Mouse (Mus musculus) forebrain, postnatal 0 days (tissue): Measurements from ENCODE around the gene Nqo2. TPM values are rescaled to one million over a fixed set of nuclear protein-coding genes. Genes with fewer than 3 reads are reported as not detected.

ENCODE experiments used
- ATAC-seq: fragments of 200-750 bp; cut with Nextera tagmentation; 2 replicates; pipeline ENCODE4 v1.8.0; 2017; ENCODE audit warnings: mild to moderate bottlenecking, moderate library complexity
- DNase-seq: peaks from one replicate; pipeline ENCODE4 v3.0.0-alpha.2; 2015
- H3K27ac ChIP-seq: fragments of 300-500 bp; sonication (generic); 2 replicates; pipeline ENCODE4 v1.5.1; 2014; ENCODE audit warnings: low read depth, mild to moderate bottlenecking, antibody characterized with exemption, low read length, moderate library complexity, mixed read lengths
- H3K27me3 ChIP-seq: fragments of 300-500 bp; sonication (generic); 2 replicates; pipeline ENCODE4 v1.6.1; 2014; ENCODE audit warnings: mild to moderate bottlenecking, low read length, mixed read lengths; ENCODE audit not compliant: insufficient read depth
- H3K36me3 ChIP-seq: fragments of 300-500 bp; sonication (generic); 2 replicates; pipeline ENCODE4 v1.6.1; 2014; ENCODE audit warnings: mild to moderate bottlenecking, moderate library complexity; ENCODE audit not compliant: insufficient read depth
- H3K4me1 ChIP-seq: fragments of 300-500 bp; sonication (generic); 2 replicates; pipeline ENCODE4 v1.6.1; 2014; ENCODE audit warnings: antibody characterized with exemption; ENCODE audit not compliant: insufficient read depth
- H3K4me2 ChIP-seq: fragments of 300-500 bp; sonication (generic); 2 replicates; pipeline ENCODE4 v1.6.1; 2014; ENCODE audit warnings: low read depth, mild to moderate bottlenecking, moderate library complexity
- H3K4me3 ChIP-seq: fragments of 300-500 bp; sonication (generic); 2 replicates; pipeline ENCODE4 v1.5.1; 2014; ENCODE audit warnings: low read depth, low read length, mixed read lengths
- H3K9ac ChIP-seq: fragments of 300-500 bp; sonication (generic); 2 replicates; pipeline ENCODE4 v1.6.1; 2014; ENCODE audit warnings: mild to moderate bottlenecking
- H3K9me3 ChIP-seq: fragments of 300-500 bp; sonication (generic); 2 replicates; pipeline ENCODE4 v1.6.1; 2016; ENCODE audit warnings: low read length
- CTCF ChIP-seq: sonication (generic); IDR thresholded peaks from 2 replicates; pipeline ENCODE4 v1.5.1; 2016; ENCODE audit warnings: antibody characterized with exemption, control low read depth, low read depth
- WGBS: fragments of 180-500 bp; shearing (Covaris S2); extraction: QIAGEN DNeasy Blood & Tissue Kit; methylation state at CpG from one replicate; pipeline ENCODE4 v1.1.7; 2014; 5-methylcytosine and 5-hydroxymethylcytosine counted together
- polyA plus RNA-seq: library from polyadenylated mRNA; unstranded; fragments of >200 nt; fragmentation: Nextera tagmentation; extraction: Ambion mirVana; gene quantifications from 2 replicates; pipeline ENCODE4 v1.2.1, GENCODE M21; 2015
- total RNA-seq: library from RNA; depleted of rRNA; stranded (reverse); fragments of >200 nt; gene quantifications from 2 replicates; pipeline ENCODE4 v1.2.3, GENCODE M21; 2014

Nqo2 gene
- total and polyA plus RNA-seq, 2 experiments from 2014 or later: 4.0 to 6.3 TPM

DNA sequence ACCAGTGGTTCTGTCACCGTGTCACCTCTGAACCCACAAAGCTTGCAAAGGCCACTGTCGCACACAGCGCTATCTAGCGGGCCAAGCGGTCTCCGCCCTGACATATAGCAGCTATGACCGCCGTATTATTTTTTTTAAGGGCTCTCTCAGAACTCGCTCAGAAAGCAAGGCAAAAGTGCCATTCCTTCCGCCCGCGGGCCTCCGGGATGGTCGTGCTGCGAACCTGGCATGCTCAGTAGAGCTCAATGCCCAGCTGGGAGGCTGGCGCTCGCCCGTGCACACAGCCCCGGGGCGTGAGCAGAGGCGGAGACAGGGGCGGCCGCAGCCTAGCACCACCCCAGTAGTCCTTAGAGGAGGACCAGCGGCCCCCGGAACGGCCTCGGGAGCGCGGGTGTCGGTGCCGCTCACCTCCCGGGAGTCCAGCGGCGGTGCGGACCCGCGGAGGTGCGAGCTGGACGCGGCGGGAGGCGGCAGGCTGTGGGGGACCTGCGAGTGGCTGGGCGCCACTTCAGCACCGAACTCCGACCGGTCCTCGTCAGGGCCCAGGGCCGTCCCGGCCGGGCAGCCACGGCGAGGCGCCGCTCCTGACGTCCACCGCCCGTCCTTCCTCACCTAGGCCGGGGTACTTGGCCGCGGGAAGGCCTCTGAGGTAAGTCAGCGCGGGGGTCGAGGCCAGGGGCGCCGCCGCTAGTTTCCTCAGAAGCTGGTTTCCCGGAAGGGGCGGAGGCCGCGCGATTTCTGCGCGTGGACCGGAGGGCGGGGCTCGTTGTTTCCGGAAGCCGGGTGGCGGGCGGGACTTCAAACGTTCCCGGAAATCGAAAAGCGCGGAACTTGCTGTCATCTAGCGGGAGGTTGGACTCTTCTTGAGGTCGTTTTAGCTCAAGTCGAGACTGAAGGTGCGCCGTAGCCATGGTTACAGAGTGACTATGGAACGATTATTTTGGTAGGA, 37.8 kb downstream of the Nqo2 start, which contains the start of the genes Ripk1 and Serpinb6a:
Gene Ripk1, plus strand, starts transcription at position 306 of the 949 bp plus-strand sequence.
Gene Serpinb6a, minus strand, starts transcription at position 737 of the 949 bp plus-strand sequence.
- Histone ChIP-seq H3K9me3 (no peaks in the 10 kb centered on the region), H3K4me3 (peak within 1 kb of the TSS; percentile 98), H3K4me2 (peak within 1 kb of the TSS; percentile 66), H3K36me3 (no peaks in the 10 kb centered on the region), H3K27me3 (no peaks in the 10 kb centered on the region), H3K4me1 (peaks cover 8% of the 10 kb centered on the region; the same call in 1 of the 2 replicates), H3K27ac (peak within 1 kb of the TSS; percentile 87), H3K9ac (peak within 1 kb of the TSS; percentile 83)
- ATAC-seq (peak; percentile 96), DNase-seq (peak; percentile 92)
- TF ChIP-seq CTCF: peak; percentile 55
- under 1% methylated on average over 91 of the region's 92 CpGs for WGBS

DNA sequence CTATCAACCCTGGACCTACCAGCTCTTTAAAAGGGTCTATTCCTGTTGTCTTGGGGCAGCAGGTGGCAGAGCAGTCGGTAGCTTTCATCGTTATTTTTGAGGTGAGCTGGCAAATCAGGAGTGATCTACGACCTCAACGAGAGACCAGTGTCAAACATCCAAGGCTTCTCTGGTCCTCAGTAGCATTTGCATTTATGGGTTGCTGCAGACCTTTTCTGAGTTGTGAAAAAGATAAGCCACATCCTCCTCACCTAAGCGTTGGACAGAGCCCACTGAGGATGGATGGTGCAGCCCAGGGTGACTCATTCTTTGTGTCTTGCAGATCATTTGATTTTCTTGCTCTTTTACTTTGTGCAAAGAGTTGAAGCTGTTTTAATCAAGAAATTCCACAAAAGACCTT, 38.6 kb downstream of the Nqo2 start:
- WGBS: 5% methylated on average over 5 of the region's 5 CpGs
- Histone ChIP-seq H3K27ac (peak overlapping the region; percentile 3; the same call in 1 of the 2 replicates), H3K9ac (peak overlapping the region; percentile 83), H3K4me1 (peaks cover 8% of the 10 kb centered on the region; the same call in 1 of the 2 replicates), H3K4me3 (peak overlapping the region; percentile 98), H3K36me3 (no peaks in the 10 kb centered on the region), H3K4me2 (peak overlapping the region; percentile 66), H3K9me3 (no peaks in the 10 kb centered on the region), H3K27me3 (no peaks in the 10 kb centered on the region)
- DNase-seq (no peak), ATAC-seq (no peak)
- TF ChIP-seq CTCF: no peak

DNA sequence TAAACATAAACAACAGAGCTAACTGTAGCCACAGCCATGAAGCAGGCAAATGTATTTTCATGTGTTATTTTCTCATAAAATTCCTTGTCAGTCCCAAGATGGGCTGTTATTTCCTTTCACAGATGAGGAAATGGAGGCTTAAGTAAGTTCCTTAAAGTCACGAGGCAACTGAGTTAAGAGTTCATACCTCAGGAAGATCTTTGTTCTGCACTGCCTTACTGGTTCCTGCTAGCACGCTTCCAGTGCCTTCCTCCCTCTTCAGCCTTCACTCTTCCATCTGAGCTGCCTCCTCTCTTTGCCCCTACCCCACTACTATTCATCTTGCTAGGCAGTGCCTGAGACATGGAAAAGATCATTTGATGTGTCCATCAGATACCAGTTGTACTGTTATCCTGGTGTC, 42.7 kb downstream of the Nqo2 start:
- Histone ChIP-seq H3K36me3 (peaks cover 8% of the 10 kb centered on the region; the same call in 1 of the 2 replicates), H3K27ac (no peak overlapping the region), H3K27me3 (no peaks in the 10 kb centered on the region), H3K4me2 (no peak overlapping the region), H3K9me3 (no peaks in the 10 kb centered on the region), H3K4me1 (peaks cover 6% of the 10 kb centered on the region; the same call in 1 of the 2 replicates), H3K4me3 (no peak overlapping the region), H3K9ac (no peak overlapping the region)
- no peak for ATAC-seq
- no peak for TF ChIP-seq CTCF
- WGBS: 87% methylated on average over 2 of the region's 2 CpGs
- no peak for DNase-seq

DNA sequence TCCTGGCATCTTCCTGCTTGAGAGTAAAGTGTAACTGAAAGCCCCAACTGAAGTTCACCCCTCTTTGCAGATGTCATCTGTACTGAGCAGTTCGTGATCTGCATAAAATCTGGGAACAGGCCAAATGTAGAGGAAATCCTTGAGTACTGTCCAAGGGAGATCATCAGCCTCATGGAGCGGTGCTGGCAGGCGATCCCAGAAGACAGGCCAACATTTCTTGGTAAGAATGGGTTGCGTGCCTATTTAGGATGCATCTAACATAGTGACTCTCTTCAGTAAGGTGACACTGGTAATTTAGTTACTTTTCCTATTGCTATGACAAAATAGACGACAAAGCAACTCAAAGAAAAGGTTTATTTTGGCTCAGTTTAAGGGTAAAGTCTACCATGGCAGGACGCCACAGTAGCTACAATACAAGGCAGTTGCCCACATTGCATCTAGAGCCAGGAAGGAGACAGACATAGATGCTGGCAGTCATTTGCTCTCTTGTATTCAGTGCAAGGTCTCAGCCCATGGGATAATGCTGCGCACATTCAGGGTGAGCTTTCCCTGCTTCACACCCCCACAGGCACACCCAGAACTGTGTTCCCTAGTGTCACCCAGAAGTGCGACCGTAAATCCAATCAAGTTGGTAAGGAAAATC, 52.6 kb downstream of the Nqo2 start:
- Histone ChIP-seq H3K4me2 (no peak overlapping the region), H3K27ac (no peak overlapping the region), H3K36me3 (peaks cover 58% of the 10 kb centered on the region), H3K27me3 (no peaks in the 10 kb centered on the region), H3K4me1 (no peaks in the 10 kb centered on the region), H3K9ac (no peak overlapping the region), H3K9me3 (no peaks in the 10 kb centered on the region), H3K4me3 (no peak overlapping the region)
- DNase-seq (peak; percentile 37), ATAC-seq (peak; percentile 71)
- TF ChIP-seq CTCF: no peak
- 69% methylated on average over 9 of the region's 9 CpGs for WGBS

DNA sequence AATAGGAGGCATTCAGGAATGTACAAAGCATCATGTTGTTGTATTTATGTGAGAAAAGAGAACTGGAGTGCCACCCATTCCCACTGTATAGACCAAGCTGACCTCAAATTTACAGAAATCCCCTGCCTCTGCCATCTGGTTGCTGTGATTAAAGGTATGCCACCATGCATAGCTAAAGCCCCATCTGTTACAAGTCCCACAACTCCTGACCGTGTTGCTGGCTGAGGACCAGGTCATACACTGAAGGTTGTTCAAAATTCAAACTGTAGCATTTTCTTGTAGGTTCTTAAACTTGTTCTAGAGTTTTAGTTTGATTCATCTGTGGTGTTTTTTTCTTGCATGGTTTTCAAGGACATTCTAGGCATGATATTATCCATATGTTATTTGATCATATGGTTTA, 54.0 kb downstream of the Nqo2 start:
- Histone ChIP-seq H3K9ac (no peak overlapping the region), H3K27me3 (no peaks in the 10 kb centered on the region), H3K36me3 (peaks cover 61% of the 10 kb centered on the region), H3K27ac (no peak overlapping the region), H3K4me2 (no peak overlapping the region), H3K9me3 (no peaks in the 10 kb centered on the region), H3K4me3 (no peak overlapping the region), H3K4me1 (no peaks in the 10 kb centered on the region)
- 77% methylated on average over 1 of the region's 1 CpGs for WGBS
- DNase-seq (no peak), ATAC-seq (no peak)
- TF ChIP-seq CTCF: no peak

DNA sequence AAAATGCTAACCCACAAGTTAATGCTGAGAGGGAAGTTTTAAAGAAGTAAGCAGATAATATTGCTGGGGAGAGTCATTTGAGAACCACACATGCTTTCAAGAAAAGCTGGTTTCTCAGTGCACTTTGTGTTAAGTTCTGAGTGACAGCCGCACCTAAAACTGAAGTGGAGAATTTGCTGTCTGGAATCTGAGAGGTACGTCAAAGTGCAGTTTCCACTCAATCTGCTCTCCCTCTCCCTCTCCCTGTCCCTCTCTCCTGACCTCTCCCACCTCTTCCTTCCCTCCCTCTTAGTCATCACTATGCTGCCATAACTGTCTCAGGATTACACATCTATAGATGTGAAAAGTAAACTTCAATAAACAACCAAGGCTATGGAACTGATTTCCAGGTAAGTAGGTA, 57.5 kb downstream of the Nqo2 start:
- H3K9me3 ChIP-seq: no peaks in the 10 kb centered on the region
- no peaks in the 10 kb centered on the region for H3K27me3 ChIP-seq
- H3K4me1 ChIP-seq: no peaks in the 10 kb centered on the region
- no peak overlapping the region for H3K4me3 ChIP-seq
- no peak for ATAC-seq
- DNase-seq: no peak
- H3K9ac ChIP-seq: no peak overlapping the region
- no peak for TF ChIP-seq CTCF
- H3K27ac ChIP-seq: no peak overlapping the region
- no peak overlapping the region for H3K4me2 ChIP-seq
- WGBS: 91% methylated on average over 2 of the region's 2 CpGs
- H3K36me3 ChIP-seq: peaks cover 35% of the 10 kb centered on the region
